Comparison of ENCODE assay signal across 13 mouse cellular contexts in genomic region chr7:97492420-97492819, GRCm38 (mm10). TPM values are rescaled to one million over a fixed set of nuclear protein-coding genes. Genes with fewer than 3 reads are reported as not detected.
DNase-seq lines count a peak whose midpoint lies in the region; ATAC-seq lines count a peak whose summit lies in the region.
"Had no signal": no experiment of that assay in that cellular context is flagged by ENCODE, and none has a peak within 500 bp of the region (broad histone marks: within the 10 kb centered on the region; RNA-seq: fewer than 3 reads in every experiment).

No protein-coding gene starts in this region.

- H3K4me1 ChIP-seq in heart, embryonic 10.5 days: peaks cover 3% of the 10 kb centered on the region; the same call in 1 of the 2 replicates
- H3K4me1 ChIP-seq: hindbrain, embryonic 15.5 days; kidney, embryonic 15.5 days; limb, embryonic 13.5 days had no signal

- peaks cover 54% of the 10 kb centered on the region for H3K36me3 ChIP-seq in heart, embryonic 10.5 days

- peak; percentile 53 for DNase-seq in heart, adult 8-10 months (ENCODE audit: low spot score)
- DNase-seq in heart, embryonic 10.5 days (ENCODE audit: low spot score): no peak
- peak; percentile 70 for DNase-seq in MN1 (ENCODE audit: low spot score)
- DNase-seq in brain, adult 2 months (ENCODE audit: low read depth, low spot score): peak; percentile 47
- no peak for DNase-seq in urinary bladder, postnatal 4 days (ENCODE audit: low spot score in 2 of 2)
- no peak for DNase-seq in embryo, embryonic 10 days (ENCODE audit: low spot score)
- DNase-seq in lung, postnatal 36 days: no peak
- DNase-seq: lung, adult 2 months had no signal

- 81% methylated on average over 4 of the region's 4 CpGs for WGBS in heart, embryonic 10.5 days

- H3K4me3 ChIP-seq in heart, embryonic 10.5 days: no peak overlapping the region
- H3K4me3 ChIP-seq: hindbrain, embryonic 15.5 days; kidney, embryonic 15.5 days; limb, embryonic 13.5 days had no signal

- no peaks in the 10 kb centered on the region for H3K27me3 ChIP-seq in heart, embryonic 10.5 days (ENCODE audit: insufficient read depth, poor library complexity, severe bottlenecking)
- H3K27me3 ChIP-seq: hindbrain, embryonic 15.5 days; kidney, embryonic 15.5 days; limb, embryonic 13.5 days had no signal

- H3K9me3 ChIP-seq in heart, embryonic 10.5 days: no peaks in the 10 kb centered on the region
- H3K9me3 ChIP-seq: G1E; hindbrain, embryonic 15.5 days; kidney, embryonic 15.5 days; limb, embryonic 13.5 days had no signal

- ATAC-seq in inflammation-experienced regulatory T-cells, adult 6 months: peak; percentile 56

- no peak overlapping the region for H3K27ac ChIP-seq in heart, embryonic 10.5 days
- H3K27ac ChIP-seq: hindbrain, embryonic 15.5 days; kidney, embryonic 15.5 days; limb, embryonic 13.5 days had no signal

RNA-seq across cellular contexts. Expression of gene Ints4, which starts 11.7 kb away (rescaled TPM):
- 10 to 100 TPM; 46.8 to 73.9 (median 67.8) TPM for total RNA-seq in heart, adult 8-10 months (2022)
- polyA plus RNA-seq in heart, embryonic 10.5 days (2016; fragmentation: Nextera tagmentation; extraction: Ambion mirVana): 45.6 and 48.5 TPM in 2 replicates
- 10 to 100 TPM; 36.7 to 53.5 (median 40.3) TPM for polyA plus RNA-seq in inflammation-experienced regulatory T-cells, adult 6 months (2017; shearing (Covaris generic))

RNA-seq across cellular contexts. Expression of gene Kctd14, which starts 41.3 kb away (rescaled TPM):
- under 1 TPM; 0.28 to 0.60 (median 0.49) TPM for total RNA-seq in heart, adult 8-10 months (2022)
- polyA plus RNA-seq in heart, embryonic 10.5 days (2016; fragmentation: Nextera tagmentation; extraction: Ambion mirVana): 0.47 and 0.87 TPM in 2 replicates
- polyA plus RNA-seq in inflammation-experienced regulatory T-cells, adult 6 months (2017; shearing (Covaris generic)): 1 to 10 TPM in 1 of 3 experiments, under 1 TPM in 2; 0.30 to 1.3 (median 0.53) TPM
- polyA plus RNA-seq: G1E had no signal

Comparison
In these comparisons a context has a peak if more than half of its experiments do, and no peak if none do; other contexts are left out.
1. DNase-seq: peak in heart, adult 8-10 months (single experiment), MN1 (single experiment) and brain, adult 2 months (single experiment); none in heart, embryonic 10.5 days (single experiment), urinary bladder, postnatal 4 days (0 of 2), embryo, embryonic 10 days (single experiment) and lung, postnatal 36 days (single experiment).